Mouse (Mus musculus): Measurements from ENCODE around the gene Tkfc.

DNA sequence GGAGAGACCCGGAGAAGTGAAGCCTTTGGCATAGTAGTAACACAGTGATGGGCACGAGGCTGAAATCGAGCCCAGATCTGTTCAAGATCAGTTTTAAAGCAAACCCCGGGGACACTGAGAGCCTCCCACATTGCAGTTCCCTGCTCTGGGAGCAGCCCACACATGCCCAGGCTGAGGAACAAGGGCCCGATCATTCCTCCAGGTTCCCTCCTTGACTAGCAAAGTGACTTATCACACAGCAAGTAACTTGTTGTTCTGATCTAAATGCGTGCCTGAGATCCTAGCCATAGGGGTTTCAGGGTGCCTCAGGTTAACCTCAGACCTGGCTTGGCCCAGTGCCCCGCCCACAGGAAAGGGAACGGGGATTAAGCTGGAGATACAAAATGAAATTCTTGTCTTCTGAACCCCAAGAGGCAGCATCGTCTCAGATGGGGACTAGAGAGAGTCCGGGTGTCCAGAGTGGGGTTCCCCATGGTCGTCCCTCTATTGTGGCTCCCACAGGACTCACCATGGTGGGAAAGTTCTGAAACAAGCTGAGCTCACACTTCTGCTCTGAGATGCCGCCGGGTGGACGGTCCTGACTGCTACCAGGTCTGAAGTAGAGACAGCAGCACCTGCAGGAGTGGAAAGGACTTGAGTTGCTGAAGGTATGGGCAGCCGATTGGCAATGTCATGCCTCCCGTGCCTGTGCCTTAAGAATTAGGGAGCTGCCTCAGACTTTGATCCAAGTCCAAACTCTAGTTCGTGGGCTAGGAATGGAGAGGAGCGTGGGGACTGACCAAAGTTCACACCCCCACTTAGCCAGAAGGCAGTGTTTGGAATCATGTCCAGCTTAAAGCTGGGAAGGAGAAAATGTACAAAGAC lies 1.6 kb downstream of the Tkfc start:
- TF ChIP-seq CTCF (IDR thresholded peaks at IDR 0.05; ENCODE audit: insufficient read depth, low read depth, low read length) (no peak), POLR2A (IDR thresholded peaks at IDR 0.05; ENCODE audit: insufficient read depth, low read depth, low read length) (no peak)

All from olfactory bulb, adult 2 months (tissue).